Comparison of ENCODE assay signal across 1 mouse cellular context in the genomic region with DNA sequence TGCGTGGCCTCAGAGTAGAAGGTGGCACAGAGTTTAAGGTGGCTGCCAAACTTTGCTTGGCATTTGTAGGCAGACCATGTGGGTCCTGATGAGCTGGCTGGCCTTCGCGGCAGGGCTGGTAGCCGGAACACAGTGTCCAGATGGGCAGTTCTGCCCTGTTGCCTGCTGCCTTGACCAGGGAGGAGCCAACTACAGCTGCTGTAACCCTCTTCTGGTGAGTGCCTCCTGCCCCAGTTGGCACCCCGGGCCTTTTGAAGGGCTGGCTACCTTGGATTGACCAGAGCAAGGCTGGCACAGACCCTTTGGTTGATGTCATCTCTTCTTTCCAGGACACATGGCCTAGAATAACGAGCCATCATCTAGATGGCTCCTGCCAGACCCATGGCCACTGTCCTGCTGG.
TF ChIP-seq lines count a peak whose summit lies in the region.

No protein-coding gene starts in this region.

TF ChIP-seq in MEL, 35 proteins besides CTCF, POLR2A, EP300 and RAD21:
- 0 out of 2 replicates have a peak, but pooled peaks have one; percentile 8 for TF ChIP-seq MXI1 (IDR thresholded peaks at IDR 0.05; ENCODE audit: low read depth, low read length)
- no peak for TF ChIP-seq RCOR1 (IDR thresholded peaks at IDR 0.05; ENCODE audit: low read depth, low read length)
